Mouse (Mus musculus): ENCODE measurements around the gene Pou2f3.

DNA sequence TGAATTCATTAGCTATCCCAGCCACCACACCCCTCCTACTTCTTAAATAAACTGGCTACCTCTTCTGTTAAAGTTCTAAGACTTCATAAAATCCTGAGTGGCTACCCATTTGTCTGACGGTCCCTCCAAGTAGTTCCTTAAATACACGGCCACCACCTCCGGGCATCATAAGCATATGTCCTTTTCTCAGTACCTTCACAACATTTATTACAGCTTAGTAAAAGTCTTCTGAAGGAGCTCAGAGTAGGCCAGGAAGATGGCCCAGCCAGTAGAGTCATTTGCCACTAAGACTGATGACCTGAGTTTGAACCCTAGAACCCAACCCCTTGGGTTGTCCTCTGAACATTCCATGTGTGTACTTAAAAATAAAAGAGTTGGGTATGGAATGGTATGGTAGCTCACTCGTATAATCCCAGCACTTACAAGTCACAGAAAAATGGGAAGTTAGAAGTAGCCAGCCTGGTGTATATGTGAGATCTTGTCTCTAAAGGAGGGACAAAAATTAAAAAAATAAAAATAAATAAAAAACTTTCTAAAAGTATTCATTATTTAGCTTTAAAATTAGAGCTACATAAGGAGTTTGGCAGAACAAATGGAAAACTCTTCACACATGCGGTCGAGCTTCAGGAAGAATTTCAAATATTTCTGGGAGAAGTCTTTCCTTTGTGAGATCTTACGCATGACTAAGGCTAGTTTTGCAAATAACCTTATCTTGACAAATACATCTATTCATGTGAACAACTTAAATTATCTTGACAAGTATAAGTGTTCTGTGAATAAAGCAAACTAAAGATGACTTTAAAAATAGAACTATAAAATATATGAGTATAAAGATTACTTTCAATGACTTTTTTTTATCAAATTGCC lies 125.4 kb downstream of the Pou2f3 start:
- TF ChIP-seq CTCF (IDR thresholded peaks at IDR 0.05) (no peak), POLR2A (IDR thresholded peaks at IDR 0.05; ENCODE audit: insufficient read depth, low read depth, low read length) (no peak), EP300 (IDR thresholded peaks at IDR 0.05; ENCODE audit: insufficient read depth, low read depth, low read length) (no peak)

All from heart, adult 2 months (tissue).